Mouse (Mus musculus) natural killer cell, adult 2 months (primary cell): ENCODE measurements around the gene Cacna2d3.

Experiments used
- DNase-seq, 2 experiments: peaks; one replicate each; pipeline ENCODE4 v3.0.0; 2022; ENCODE audit warnings: low spot score in 2 of 2

Cacna2d3 gene

DNA sequence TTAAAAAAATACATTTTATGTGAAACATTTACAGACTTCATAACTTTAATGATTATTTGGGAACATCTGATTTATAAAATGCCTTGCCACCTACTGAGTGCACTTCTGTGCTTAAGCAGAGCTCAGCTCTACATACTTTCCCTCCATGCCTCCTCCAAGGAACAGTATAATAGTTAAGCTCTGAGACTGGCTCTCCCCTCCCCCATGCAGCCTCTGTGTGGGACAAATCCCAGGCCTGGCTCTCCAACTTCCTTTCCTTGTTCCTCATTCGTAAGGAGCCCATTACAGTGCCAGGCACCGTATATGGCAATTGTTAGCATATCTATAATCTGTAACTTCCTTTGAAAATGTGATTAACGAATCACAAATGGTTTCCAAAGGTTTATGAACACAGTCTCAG is 644.2 kb downstream of the Cacna2d3 start:
- no peak for DNase-seq

DNA sequence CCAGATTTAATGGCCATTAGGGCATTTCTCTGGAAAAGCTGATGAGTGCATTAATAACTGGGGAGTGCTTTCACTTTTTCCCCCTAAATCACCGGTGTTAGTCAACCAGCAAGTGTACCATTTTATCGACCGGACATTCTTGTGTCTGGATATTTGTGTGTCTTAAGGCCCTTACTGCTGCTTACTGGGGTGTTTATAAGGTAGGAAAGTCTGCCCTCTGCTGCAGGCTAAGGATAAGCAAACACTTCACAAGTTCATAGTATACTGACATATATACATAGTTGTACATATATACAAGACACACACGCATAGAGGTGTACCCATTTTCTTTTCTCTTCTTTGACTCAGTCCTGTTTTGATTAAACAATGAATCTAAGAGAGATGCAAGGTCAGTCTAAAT is 647.9 kb downstream of the Cacna2d3 start:
- no peak for DNase-seq

DNA sequence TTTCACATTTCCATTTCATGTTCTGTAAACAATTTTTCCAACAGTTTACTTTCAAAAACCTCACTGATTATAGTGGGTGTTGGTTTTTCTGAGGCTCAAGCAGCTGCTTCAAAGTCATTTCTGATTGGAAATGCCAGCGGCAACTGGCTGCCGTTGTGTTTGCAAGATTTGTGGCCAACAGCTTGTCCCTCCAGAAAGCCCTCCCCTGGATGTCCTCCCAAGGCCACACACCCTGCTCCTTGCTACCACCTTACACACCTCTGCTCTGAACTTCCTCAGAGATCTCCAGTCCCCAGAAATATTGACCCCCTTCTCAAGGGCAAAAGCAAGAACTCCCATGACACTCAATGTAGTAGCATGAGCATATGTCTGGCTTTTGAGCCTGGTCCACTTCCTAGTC is 659.0 kb downstream of the Cacna2d3 start:
- DNase-seq, result no peak

DNA sequence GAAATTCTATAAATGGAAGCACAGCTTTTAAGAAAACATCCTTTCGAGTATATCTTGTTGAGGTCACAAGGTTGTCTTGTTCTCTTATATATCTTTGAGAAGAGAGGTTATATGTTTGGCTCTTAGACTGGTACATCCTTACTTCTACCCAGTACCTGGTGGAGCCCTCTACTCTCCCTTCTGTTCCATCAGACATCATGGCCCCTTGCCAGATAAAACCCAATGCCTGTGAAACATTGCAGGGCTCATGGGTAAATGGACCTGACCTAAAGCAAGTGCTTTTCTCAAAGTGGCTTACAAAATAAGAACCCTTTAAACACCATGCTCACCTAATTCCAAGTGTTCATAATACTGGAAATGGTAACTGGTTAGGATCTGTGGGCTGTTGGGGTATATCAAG is 660.2 kb downstream of the Cacna2d3 start:
- DNase-seq, result no peak

DNA sequence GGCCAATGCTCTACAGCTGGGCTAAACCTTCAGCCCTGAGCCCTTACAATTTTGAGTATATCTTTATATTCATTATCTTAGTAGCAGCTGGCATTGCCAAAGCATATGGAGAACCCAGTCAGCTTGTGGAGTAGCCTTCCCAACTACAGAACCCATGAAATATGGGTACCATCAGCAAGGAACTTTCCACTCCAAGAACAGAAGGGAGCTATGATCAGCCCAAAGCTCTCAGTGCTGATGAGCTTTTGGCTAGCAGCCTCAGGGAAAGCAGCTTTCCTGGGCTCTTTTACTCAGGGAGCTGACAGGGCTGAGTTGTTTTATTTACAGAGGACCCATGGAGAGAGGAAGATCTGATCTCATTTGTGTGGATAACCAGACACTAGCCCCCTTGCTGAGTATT is 661.0 kb downstream of the Cacna2d3 start:
- no peak for DNase-seq

DNA sequence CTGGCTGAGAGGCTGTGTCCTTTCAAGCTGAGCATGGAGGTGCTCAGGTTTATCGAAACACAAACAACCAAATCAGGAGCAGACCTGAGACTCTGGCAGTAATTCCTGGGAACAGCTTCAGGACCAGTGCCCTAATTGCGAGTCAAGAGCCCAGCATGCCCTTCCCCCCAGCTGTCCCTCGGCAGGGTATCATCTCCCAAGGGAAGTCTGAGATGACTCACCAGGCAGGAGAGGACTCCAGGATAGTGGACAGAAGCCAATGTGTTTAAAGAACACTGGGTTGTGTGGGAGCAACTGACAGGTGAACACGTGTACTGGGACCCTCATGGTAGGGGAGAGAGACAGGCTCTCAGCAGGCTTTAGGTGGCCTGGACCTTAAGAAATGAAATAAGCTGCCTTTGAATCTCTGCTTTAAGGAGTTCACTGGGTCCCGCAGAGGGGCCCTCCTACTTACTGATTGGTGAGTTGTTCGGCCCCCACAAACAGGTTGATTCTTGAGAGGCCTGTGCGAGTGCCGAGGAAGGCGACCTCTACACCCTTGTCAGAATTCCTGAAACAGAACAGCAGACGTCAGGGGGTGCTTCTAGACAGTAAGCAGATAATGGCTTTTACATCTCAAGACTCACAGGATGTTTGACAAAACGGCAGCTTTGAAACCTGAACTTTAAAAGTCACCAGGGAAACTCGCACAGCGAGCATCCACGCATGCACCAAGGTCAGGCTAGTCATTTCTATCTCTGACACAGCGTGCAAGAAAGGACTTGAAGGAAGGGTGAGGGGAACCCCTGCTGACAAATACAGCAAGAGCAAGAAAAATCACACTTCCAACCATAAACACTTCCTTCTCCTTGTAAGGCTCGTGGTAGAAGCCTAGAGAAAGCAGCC is 669.5 kb downstream of the Cacna2d3 start:
- no peak for DNase-seq

DNA sequence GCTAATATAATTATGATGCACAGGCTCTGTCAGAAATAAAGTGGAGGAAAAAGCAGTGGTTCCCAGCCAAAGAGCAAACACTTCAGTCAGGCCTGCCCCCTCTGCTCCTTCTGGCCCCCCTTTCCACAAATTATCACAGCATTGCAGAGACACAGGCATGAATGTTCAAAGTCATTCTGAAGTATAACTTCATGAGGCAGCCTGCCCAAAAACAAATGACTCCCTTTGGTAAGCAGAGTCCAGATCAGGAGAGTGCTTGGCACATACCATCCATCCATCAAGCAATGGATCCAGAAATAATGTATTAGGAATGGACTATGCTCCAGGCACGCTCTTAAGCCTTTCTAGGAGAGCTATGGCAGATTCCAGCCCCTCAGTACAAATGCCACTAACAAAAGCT is 679.3 kb downstream of the Cacna2d3 start:
- no peak for DNase-seq

DNA sequence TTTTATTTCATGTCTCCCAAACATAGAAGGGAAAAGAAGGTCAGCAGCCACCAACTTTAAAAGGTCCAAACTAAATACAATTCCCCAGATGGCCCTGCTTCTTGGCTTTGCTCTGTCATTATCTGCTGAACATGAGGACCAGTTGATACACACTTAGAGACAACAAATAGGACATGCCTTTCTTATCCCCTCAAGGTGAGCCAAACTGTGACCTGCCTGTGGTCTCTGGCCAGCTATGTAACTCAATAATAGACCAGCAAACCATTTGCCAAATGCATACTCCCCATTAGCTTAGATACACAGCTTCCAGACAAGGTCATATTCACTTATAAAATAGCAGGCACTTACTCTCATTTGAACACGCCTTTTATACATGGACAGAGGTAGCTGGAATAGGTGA is 680.2 kb downstream of the Cacna2d3 start:
- DNase-seq, result no peak

DNA sequence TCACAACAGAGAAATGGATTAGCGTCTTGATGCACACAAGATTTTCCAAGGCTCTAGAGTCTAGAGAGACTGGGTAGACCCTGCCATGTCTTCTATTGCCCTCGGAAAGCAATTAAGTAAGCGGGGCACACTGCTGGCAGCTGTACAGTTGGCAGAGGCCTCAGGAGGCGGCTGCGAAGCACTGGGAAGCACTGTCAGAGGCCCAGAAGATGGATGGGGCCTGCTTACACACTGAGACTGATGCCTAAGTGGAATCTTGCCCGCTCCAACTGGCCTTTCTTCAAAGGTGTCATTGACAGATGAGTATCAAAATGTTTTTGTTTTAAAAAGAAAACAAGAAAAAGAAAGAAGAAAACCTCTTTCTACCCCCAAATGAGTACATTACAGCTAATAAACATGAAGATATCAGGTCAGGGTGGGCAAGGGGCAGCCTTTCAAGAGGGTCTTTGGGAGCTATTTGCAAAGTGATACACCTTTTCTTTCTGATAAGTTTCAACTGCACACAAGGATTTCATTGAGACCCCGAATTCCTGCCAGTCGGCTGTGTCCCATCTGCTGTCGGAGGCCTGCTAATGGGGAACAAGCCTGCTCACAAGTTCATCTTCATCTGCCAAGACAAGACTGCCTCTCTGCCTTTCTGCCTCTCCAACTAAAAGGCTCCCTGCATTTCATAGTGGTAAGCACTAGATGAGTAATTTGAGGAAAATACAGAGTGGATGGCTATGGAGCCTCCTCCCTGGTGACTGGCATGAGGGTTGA is 680.9 kb downstream of the Cacna2d3 start:
- no peak for DNase-seq

DNA sequence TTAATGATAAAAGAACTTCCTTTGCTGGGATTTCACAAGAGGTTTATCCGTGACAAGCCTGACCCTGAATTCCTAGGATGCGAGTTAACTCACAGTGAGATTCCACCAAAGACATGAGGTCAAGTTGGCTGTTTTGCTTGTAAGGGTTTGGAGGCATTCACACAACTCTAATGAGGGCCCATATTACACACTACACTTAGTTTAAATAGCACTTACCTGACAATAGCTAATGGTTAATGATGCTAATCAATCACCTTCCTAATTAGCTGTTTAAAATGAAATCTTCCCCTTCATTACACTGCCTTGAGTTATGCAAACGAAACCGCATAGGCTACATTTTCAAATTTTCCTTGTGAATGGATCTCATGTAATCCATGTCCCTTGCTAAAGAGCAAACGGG is 683.4 kb downstream of the Cacna2d3 start:
- DNase-seq, result no peak

DNA sequence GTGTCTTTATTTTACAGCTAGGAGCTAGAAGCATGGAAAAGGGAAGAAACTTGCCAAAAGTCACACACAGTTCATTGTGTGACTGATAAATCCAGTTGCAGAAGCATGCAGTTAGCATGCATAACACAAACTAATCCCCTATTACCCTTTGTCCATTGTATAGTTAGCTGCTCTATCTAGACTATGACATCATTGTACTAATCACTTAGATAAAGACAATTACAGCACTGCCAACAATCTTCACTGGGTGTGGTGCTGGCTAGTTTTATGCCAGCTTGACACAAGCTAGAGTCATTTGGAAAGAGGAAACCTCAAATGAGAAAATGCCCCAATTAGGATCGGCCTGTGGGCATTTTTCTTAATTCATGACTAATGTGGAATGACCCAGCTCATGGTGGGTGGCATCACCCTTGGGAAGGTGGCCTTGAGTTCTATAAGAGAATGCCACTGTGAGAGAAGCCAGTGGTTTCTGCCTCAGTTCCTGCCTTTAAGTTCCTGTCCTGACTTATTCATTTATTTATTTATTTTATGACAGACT is 689.7 kb downstream of the Cacna2d3 start:
- DNase-seq, result no peak

DNA sequence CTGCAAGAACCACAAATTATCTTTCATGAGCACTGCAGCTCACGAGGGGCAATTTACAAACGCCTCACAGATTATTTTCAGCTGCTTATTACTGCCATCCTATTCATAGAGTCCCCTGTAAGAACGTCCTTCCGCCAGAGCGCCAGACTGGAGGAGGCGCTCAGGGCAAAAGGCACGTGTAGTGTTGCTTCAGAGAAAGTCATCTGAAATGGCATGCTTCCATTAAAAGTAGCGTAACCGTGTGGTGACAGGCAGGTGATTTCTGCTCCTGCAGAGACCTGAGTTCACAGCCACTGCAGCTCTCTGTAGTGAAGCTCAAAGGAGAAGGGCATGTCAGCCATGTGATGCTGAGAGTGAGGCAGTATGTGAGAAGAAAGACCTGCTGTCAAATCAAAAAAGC is 691.1 kb downstream of the Cacna2d3 start:
- DNase-seq, result no peak

DNA sequence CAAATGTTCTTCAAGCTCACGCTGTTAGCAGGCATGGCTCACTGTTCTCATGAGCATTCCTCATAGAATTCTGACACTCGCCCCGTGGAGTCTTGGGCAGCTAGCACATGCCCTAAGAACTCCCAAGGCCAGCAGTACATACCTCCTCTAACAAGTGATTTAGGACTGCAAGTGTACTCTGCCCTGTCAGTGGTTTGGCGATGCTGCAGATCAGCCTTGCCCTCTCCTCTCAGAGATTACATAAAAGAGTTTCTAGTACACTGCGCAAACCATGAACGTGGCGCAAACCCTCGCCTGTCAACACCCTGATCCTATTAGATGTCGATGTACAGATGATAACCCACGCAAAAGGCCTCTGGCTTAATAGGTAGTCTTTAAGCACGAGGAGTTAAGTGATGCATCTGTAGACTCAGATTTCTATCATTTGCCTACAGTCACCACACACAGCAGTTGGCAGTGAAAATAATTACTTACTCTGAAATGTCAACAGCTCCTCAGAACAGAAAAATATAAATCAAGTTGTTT is 691.7 kb downstream of the Cacna2d3 start:
- DNase-seq, result no peak

DNA sequence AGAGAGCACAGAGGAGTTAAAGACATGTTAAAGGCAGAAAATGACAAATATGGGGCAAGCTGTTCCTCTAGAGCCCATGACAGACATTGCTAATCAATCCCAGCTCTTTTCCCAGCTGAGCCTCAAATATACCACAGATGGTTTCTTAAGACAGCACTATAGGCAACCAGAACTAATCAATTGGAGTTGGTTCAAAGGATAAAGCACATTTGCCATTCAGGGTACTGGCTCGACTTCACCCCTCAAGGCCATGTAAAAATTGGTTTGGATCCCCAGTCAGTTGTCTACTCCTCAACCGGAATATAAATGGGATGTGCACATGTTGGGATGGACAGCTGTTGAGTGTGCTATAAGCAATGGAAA is 692.6 kb downstream of the Cacna2d3 start:
- DNase-seq, result no peak

DNA sequence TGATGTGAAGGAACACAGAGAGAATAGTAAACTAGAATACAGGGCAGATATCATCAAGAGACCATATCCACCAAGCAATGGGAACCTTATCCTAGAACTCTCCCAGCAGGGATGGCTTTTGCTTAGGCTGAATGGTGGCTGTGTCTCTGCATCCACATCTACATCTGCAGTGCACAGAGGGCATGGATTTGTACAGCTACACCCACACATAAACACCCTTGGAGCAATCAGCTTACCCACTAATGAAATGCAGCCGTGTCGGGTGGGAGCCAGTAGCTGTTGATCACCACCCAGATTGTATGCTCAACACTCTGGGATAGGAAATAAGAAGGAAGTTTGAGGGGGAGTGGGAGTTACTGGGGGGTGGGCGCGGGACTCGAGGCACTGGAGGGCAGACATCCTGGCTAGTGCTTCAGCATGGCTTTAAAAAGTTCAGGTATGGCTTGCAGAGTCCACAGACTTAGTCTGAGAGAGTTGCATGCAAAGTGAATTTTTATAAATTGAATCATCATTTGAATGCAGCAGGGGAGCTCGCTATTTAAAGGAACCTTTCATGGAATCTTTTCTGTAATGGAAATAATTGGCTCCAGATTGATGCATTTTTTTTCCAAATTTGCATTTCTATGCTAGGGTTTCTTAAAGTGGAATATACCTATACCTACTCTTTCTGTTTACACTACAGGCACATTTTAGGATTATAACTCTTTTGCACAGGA is 693.1 kb downstream of the Cacna2d3 start:
- DNase-seq, result no peak

DNA sequence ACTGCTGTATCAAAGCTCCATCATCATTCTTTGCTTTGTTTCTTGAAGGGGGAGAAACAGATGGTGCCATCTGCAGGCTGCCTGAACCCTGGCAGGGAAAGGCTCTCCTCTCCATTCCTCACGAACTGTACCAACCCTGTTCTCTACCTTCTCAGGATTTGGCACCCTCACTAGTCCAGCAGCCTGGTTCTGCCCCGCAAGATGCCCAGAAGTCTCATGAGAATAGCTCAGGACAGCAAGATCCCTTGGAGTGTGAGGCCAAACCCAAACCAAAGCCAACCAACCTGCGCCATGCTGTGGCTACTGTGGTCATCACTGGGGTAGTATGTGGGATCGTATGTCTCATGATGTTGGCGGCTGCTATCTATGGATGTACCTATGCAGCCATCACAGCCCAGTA is 694.4 kb downstream of the Cacna2d3 start:
- DNase-seq, result no peak

DNA sequence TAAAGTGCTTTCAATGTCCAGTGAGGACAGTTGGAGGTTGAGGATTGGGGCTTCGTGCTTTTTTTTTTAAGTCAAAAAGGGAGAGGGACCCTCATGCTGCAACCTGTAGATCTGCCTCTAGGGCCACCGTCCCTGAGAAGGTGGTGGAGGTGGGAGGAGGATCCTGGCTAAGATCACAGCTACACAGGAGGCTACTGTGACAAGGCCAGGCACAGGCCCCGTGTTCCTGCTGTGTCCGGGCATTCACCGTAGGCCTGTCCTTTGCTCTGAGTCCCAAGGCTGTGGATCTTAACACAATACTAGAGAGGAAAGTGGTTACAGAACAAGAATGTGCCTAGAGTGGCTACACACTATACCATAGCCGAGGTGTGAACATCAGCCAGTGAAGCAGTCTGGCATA is 696.3 kb downstream of the Cacna2d3 start:
- no peak for DNase-seq

DNA sequence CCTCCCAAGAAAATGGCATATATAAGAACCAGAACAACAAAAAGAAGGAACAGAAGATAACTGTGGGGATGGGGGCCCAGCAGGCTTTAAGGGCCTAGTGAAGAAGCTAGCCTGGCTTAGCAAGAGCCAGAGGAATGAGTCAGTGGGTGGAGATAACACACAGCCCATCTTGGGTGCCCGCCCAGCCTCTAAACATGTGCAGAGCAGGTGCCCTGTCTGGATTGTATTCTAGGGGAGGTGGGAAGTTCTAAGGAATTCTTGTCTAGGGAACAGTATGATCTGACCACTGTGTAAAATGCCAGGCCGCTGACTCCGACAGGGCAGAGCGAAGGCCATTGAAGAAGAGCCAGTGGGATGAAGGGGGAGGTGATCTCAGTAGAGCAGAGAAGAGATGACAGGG is 698.4 kb downstream of the Cacna2d3 start:
- DNase-seq, result no peak

DNA sequence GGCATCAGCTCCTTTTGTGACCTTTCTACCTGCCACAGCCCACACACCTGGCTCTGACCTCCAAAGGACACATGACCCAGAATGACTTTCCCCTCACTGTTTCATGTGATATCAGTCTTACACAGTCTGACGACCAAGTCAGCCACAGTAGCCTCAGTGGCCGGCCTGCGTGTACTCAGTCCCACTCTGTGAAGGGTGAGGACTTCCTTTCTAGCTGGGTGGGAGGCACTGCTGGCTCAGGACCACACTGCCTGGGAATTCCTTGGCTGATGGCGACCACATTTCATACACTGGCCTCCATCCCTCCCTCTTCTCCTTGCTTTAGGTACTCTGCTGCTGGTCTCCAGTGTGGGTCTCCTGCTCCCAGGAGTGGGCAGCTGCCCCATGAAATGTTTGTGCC is 700.4 kb downstream of the Cacna2d3 start:
- DNase-seq, result no peak

DNA sequence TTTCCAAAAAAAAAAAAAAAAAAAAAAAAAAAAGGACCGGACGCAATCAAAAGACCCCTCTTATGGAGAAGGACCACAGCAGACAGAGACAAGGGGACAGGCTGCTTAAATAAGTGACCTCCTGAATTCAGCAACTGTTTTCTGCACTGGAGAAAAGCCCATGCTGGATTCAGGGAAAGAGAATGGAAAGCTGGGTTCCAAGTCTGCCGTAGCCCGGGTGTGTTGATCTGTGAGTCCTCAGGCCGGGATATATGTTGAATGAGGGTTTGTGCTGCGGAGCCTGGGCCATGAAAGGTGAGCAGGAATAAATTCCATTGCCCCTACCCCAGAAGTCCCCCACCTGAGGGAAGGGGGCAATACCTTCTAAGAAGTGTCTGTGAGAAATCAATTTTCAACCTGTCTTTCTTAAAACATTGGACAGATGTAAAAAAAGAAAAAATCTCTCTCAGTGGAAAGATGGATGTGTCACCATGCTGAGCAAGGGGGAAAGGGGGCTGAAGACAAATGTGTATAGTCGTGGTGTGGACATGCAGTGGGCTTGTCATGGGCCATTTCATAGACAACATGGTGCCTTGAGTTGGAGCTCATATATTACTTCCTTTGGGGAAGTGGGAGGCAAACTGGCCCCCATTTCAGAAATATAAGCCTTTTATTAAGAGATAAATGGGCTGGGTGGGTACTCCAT is 703.2 kb downstream of the Cacna2d3 start:
- no peak for DNase-seq

DNA sequence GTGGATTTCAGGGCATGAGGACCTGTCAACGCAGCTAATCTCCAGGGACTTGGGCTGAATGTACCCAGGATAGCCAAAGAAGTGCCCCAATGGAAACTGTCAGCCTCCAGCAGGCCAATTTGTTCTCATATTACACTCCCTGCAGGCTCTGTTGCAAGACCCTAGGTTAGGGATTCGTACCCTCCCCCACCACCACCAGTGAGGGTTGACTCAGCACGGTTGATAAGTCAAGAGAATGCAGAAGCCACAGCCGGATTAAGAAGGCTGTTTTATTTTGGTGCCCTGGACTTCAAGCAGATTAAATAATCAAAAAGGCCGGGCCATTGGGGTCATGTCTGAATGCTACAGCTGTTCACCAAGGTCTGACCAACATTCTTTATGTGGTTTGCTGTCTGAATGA is 703.8 kb downstream of the Cacna2d3 start, which contains the start of gene Lrtm1:
Lrtm1 (plus strand) TSS at position 326 of the 400 bp plus-strand sequence.
- no peak for DNase-seq
